Mouse (Mus musculus): Measurements from ENCODE around the gene Olfr965. TPM values are rescaled to one million over a fixed set of nuclear protein-coding genes. Genes with fewer than 3 reads are reported as not detected.

Olfr965 gene
- total and polyA plus RNA-seq, 3 experiments: not detected

- H3K27ac ChIP-seq (ENCODE audit: control insufficient read depth, low read depth, low read length): no peak overlapping the region
- no peak for DNase-seq (ENCODE audit: low read depth, low spot score)
- H3K79me2 ChIP-seq (ENCODE audit: control insufficient read depth, insufficient read depth, low read length, poor library complexity): no peaks in the 10 kb centered on the region
- H3K9ac ChIP-seq (ENCODE audit: control insufficient read depth, low read depth, low read length, poor library complexity, severe bottlenecking): no peak overlapping the region
- H3K4me3 ChIP-seq (ENCODE audit: control insufficient read depth in 1 of 2, insufficient read depth in 1 of 2, low read depth in 2 of 2, low read length in 2 of 2): no peak overlapping the region
- no peaks in the 10 kb centered on the region for H3K27me3 ChIP-seq (ENCODE audit: control insufficient read depth in 1 of 2, insufficient read depth in 2 of 2, low read length in 2 of 2)
- no peaks in the 10 kb centered on the region for H3K4me1 ChIP-seq (ENCODE audit: control insufficient read depth in 1 of 2, insufficient read depth in 2 of 2, low read length in 2 of 2)
- TF ChIP-seq POLR2AphosphoS2 (IDR thresholded peaks at IDR 0.05; ENCODE audit: low read length) (no peak), HCFC1 (IDR thresholded peaks at IDR 0.05; ENCODE audit: low read depth, low read length) (no peak), ELF1 (IDR thresholded peaks at IDR 0.05; ENCODE audit: low read depth, low read length) (no peak), USF1 (IDR thresholded peaks at IDR 0.05; ENCODE audit: low read depth, low read length) (no peak), CHD1 (IDR thresholded peaks at IDR 0.05; ENCODE audit: low read depth, low read length) (no peak), ZMIZ1 (IDR thresholded peaks at IDR 0.05; ENCODE audit: low read depth, low read length) (no peak), NELFE (IDR thresholded peaks at IDR 0.05; ENCODE audit: low read depth, low read length) (no peak), TCF12 (IDR thresholded peaks at IDR 0.05; ENCODE audit: low read depth, low read length) (no peak), POLR2A (IDR thresholded peaks at IDR 0.05; ENCODE audit: control insufficient read depth in 1 of 2, insufficient read depth in 1 of 2, low read depth in 1 of 2, low read length in 2 of 2, poor library complexity in 1 of 2) (no peak), ZKSCAN1 (IDR thresholded peaks at IDR 0.05; ENCODE audit: low read depth, low read length) (no peak), MEF2A (IDR thresholded peaks at IDR 0.05; ENCODE audit: extremely low read depth, insufficient replicate concordance, low read depth, low read length, poor library complexity, severe bottlenecking) (no peak), GABPA (IDR thresholded peaks at IDR 0.05; ENCODE audit: low read depth, low read length) (no peak), RCOR1 (IDR thresholded peaks at IDR 0.05; ENCODE audit: low read depth, low read length) (no peak), UBTF (IDR thresholded peaks at IDR 0.05; ENCODE audit: borderline replicate concordance, insufficient read depth, low read depth, low read length) (no peak), MAZ (IDR thresholded peaks at IDR 0.05; ENCODE audit: low read depth, low read length) (no peak)
- no peaks in the 10 kb centered on the region for H3K9me3 ChIP-seq (replicated peaks; ENCODE audit: insufficient read depth, low read length)
- H3K36me3 ChIP-seq (ENCODE audit: control insufficient read depth in 1 of 2, insufficient read depth in 2 of 2, low read length in 2 of 2): no peaks in the 10 kb centered on the region
These were observed 2.2 kb upstream of the Olfr965 start for GRCm38 (mm10) chr9:39708958-39709357.

GRCm38 (mm10) chr9:39730678-39731077 lies 19.5 kb downstream of the Olfr965 start, which contains the start of gene Olfr150:
Olfr150 (plus strand) TSS chr9:39730978.
- TF ChIP-seq GATA1 (IDR thresholded peaks at IDR 0.05; ENCODE audit: low read depth, low read length) (no peak), MEF2A (IDR thresholded peaks at IDR 0.05; ENCODE audit: extremely low read depth, insufficient replicate concordance, low read depth, low read length, poor library complexity, severe bottlenecking) (no peak), POLR2AphosphoS5 (IDR thresholded peaks at IDR 0.05; ENCODE audit: borderline replicate concordance, low read depth, low read length) (no peak), TCF12 (IDR thresholded peaks at IDR 0.05; ENCODE audit: low read depth, low read length) (no peak), SIN3A (IDR thresholded peaks at IDR 0.05; ENCODE audit: low read length) (no peak), RCOR1 (IDR thresholded peaks at IDR 0.05; ENCODE audit: low read depth, low read length) (no peak)

More at GRCm38 (mm10) chr9:39730678-39731077, 19.5 kb downstream of the Olfr965 start, which contains the start of gene Olfr150:
- DNase-seq (ENCODE audit: low read depth, low spot score): no peak
- no peak within 1 kb of the TSS for H3K9ac ChIP-seq (ENCODE audit: control insufficient read depth, low read depth, low read length, poor library complexity, severe bottlenecking)
- no peak within 1 kb of the TSS for H3K4me3 ChIP-seq (ENCODE audit: control insufficient read depth in 1 of 2, insufficient read depth in 1 of 2, low read depth in 2 of 2, low read length in 2 of 2)
- no peaks in the 10 kb centered on the region for H3K4me1 ChIP-seq (ENCODE audit: control insufficient read depth in 1 of 2, insufficient read depth in 2 of 2, low read length in 2 of 2)
- no peaks in the 10 kb centered on the region for H3K27me3 ChIP-seq (ENCODE audit: control insufficient read depth in 1 of 2, insufficient read depth in 2 of 2, low read length in 2 of 2)
- H3K27ac ChIP-seq (ENCODE audit: control insufficient read depth, low read depth, low read length): no peak within 1 kb of the TSS
- no peaks in the 10 kb centered on the region for H3K36me3 ChIP-seq (ENCODE audit: control insufficient read depth in 1 of 2, insufficient read depth in 2 of 2, low read length in 2 of 2)
- no peaks in the 10 kb centered on the region for H3K79me2 ChIP-seq (ENCODE audit: control insufficient read depth, insufficient read depth, low read length, poor library complexity)
- H3K9me3 ChIP-seq (replicated peaks; ENCODE audit: insufficient read depth, low read length): no peaks in the 10 kb centered on the region

Measured in MEL (cell line).